27 mouse cellular contexts compared by ENCODE assay signal in the genomic region with DNA sequence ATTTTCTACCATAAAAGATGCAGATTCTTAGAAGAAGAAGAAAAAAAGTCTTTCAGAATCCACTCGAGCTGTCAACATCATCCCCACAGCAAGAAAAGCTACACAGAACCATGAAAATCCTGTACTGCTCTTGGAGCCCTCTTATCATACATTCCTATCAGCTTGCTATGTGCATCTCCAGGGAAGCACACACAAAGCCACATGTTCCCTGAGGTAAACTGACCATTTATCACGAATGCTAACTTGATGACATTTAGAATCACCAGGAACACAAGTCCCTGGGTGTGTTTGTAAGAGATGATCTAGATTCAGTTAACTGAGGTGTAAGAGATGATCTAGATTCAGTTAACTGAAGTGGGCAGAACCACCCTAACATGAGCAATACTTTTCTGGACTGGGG.
"Had no signal": no experiment of that assay in that cellular context is flagged by ENCODE, and none has a peak within 500 bp of the region (broad histone marks: within the 10 kb centered on the region; RNA-seq: fewer than 3 reads in every experiment).

No protein-coding gene starts in this region.

- H3K27ac ChIP-seq: embryonic facial prominence, embryonic 10.5 days; embryonic facial prominence, embryonic 12.5 days; embryonic facial prominence, embryonic 13.5 days; embryonic facial prominence, embryonic 15.5 days; forebrain, embryonic 10.5 days; forebrain, embryonic 12.5 days; forebrain, embryonic 13.5 days; forebrain, embryonic 15.5 days; gastrocnemius, adult 2 months; heart, adult 2 months had no signal

- H3K36me3 ChIP-seq: embryonic facial prominence, embryonic 10.5 days; embryonic facial prominence, embryonic 12.5 days; embryonic facial prominence, embryonic 13.5 days; embryonic facial prominence, embryonic 15.5 days; forebrain, embryonic 10.5 days; forebrain, embryonic 12.5 days; forebrain, embryonic 15.5 days had no signal

- H3K9me3 ChIP-seq: embryonic facial prominence, embryonic 10.5 days; embryonic facial prominence, embryonic 12.5 days; embryonic facial prominence, embryonic 13.5 days; embryonic facial prominence, embryonic 15.5 days; forebrain, embryonic 10.5 days; forebrain, embryonic 12.5 days; forebrain, embryonic 13.5 days; forebrain, embryonic 15.5 days had no signal

- ATAC-seq: forebrain, embryonic 13.5 days; forebrain, embryonic 14.5 days; forebrain, embryonic 15.5 days; forebrain, embryonic 16.5 days; forebrain, postnatal 0 days had no signal

- H3K4me2 ChIP-seq: embryonic facial prominence, embryonic 12.5 days; embryonic facial prominence, embryonic 13.5 days; embryonic facial prominence, embryonic 15.5 days; forebrain, embryonic 12.5 days; forebrain, embryonic 13.5 days; forebrain, embryonic 15.5 days had no signal

- H3K27me3 ChIP-seq: embryonic facial prominence, embryonic 12.5 days; embryonic facial prominence, embryonic 13.5 days; embryonic facial prominence, embryonic 15.5 days; forebrain, embryonic 12.5 days; forebrain, embryonic 15.5 days had no signal

- DNase-seq: cerebellum, adult 9-10 months; cerebellum, adult 9-11 months; cerebellum, postnatal 10 days; cerebellum, postnatal 14 days; cerebellum, postnatal 25 days; cerebellum, postnatal 36 days; embryo, embryonic 11 days; forebrain, postnatal 0 days; gastrocnemius, adult 2 months; gastrocnemius, postnatal 10 days; gastrocnemius, postnatal 14 days; gastrocnemius, postnatal 25 days; gastrocnemius, postnatal 36 days; heart, adult 11 months; heart, adult 18-20 months; heart, adult 2 months had no signal

- H3K9ac ChIP-seq: embryonic facial prominence, embryonic 12.5 days; embryonic facial prominence, embryonic 13.5 days; embryonic facial prominence, embryonic 15.5 days; forebrain, embryonic 12.5 days; forebrain, embryonic 13.5 days; forebrain, embryonic 15.5 days; forebrain, postnatal 0 days had no signal

- H3K4me3 ChIP-seq: embryonic facial prominence, embryonic 10.5 days; embryonic facial prominence, embryonic 12.5 days; embryonic facial prominence, embryonic 13.5 days; embryonic facial prominence, embryonic 15.5 days; erythroblast, embryonic 14.5 days; forebrain, embryonic 10.5 days; forebrain, embryonic 12.5 days; forebrain, embryonic 13.5 days; forebrain, embryonic 15.5 days; gastrocnemius, adult 2 months; heart, adult 2 months had no signal
